Mouse (Mus musculus): ENCODE results near the gene Atp13a1. TPM values are rescaled to one million over a fixed set of nuclear protein-coding genes. Genes with fewer than 3 reads are reported as not detected.

The Atp13a1 gene
- total and polyA plus RNA-seq, 2 experiments from 2014 or later: 39.1 to 85.9 TPM

- no peak overlapping the region for H3K9ac ChIP-seq (replicated peaks; ENCODE audit: low read length)
- no peak overlapping the region for H3K27ac ChIP-seq
- H3K9me3 ChIP-seq (ENCODE audit: low read length): no peaks in the 10 kb centered on the region
- H3K36me3 ChIP-seq (ENCODE audit: insufficient read depth, low read length): peaks cover 17% of the 10 kb centered on the region
- H3K4me3 ChIP-seq (ENCODE audit: low read length): no peak overlapping the region
- TF ChIP-seq CTCF (IDR thresholded peaks at IDR 0.05; ENCODE audit: low read depth): no peak
- H3K4me2 ChIP-seq (ENCODE audit: low read depth, low read length): no peak overlapping the region
- WGBS: 86% methylated on average over 9 of the region's 9 CpGs
- no peak for DNase-seq (ENCODE audit: low spot score)
- H3K27me3 ChIP-seq (ENCODE audit: insufficient read depth, low read length): no peaks in the 10 kb centered on the region
- peaks cover 8% of the 10 kb centered on the region for H3K4me1 ChIP-seq (ENCODE audit: insufficient read depth, low read length)
- ATAC-seq: no peak
Measured at GRCm38 (mm10) chr8:69771221-69771620, 19.7 kb upstream of the Atp13a1 start.

GRCm38 (mm10) chr8:69772106-69772505 is 18.9 kb upstream of the Atp13a1 start:
- no peak overlapping the region for H3K27ac ChIP-seq
- DNase-seq (ENCODE audit: low spot score) (no peak), ATAC-seq (no peak)
- no peak overlapping the region for H3K9ac ChIP-seq (replicated peaks; ENCODE audit: low read length)
- H3K4me1 ChIP-seq (ENCODE audit: insufficient read depth, low read length): peaks cover 8% of the 10 kb centered on the region
- no peak overlapping the region for H3K4me3 ChIP-seq (ENCODE audit: low read length)
- no peaks in the 10 kb centered on the region for H3K9me3 ChIP-seq (ENCODE audit: low read length)
- no peaks in the 10 kb centered on the region for H3K27me3 ChIP-seq (ENCODE audit: insufficient read depth, low read length)
- peaks cover 8% of the 10 kb centered on the region; the same call in 1 of the 2 replicates for H3K36me3 ChIP-seq (ENCODE audit: insufficient read depth, low read length)
- 89% methylated on average over 2 of the region's 2 CpGs for WGBS
- H3K4me2 ChIP-seq (ENCODE audit: low read depth, low read length): no peak overlapping the region
- TF ChIP-seq CTCF (IDR thresholded peaks at IDR 0.05; ENCODE audit: low read depth): no peak

GRCm38 (mm10) chr8:69774503-69775148 is 16.3 kb upstream of the Atp13a1 start, which contains the start of gene Gm20422:
Gene Gm20422, minus strand, starts transcription at chr8:69774886.
- Histone ChIP-seq H3K4me3 (ENCODE audit: low read length) (peak within 1 kb of the TSS; percentile 83), H3K4me1 (ENCODE audit: insufficient read depth, low read length) (peaks cover 8% of the 10 kb centered on the region), H3K27me3 (ENCODE audit: insufficient read depth, low read length) (no peaks in the 10 kb centered on the region), H3K9me3 (ENCODE audit: low read length) (no peaks in the 10 kb centered on the region), H3K9ac (replicated peaks; ENCODE audit: low read length) (peak within 1 kb of the TSS; percentile 90), H3K4me2 (ENCODE audit: low read depth, low read length) (peak within 1 kb of the TSS; percentile 69), H3K27ac (peak within 1 kb of the TSS; percentile 100), H3K36me3 (ENCODE audit: insufficient read depth, low read length) (no peaks in the 10 kb centered on the region)
- DNase-seq (ENCODE audit: low spot score): peak; percentile 98
- ATAC-seq: peak; percentile 99
- 0% methylated on average over 41 of the region's 41 CpGs for WGBS
- no peak for TF ChIP-seq CTCF (IDR thresholded peaks at IDR 0.05; ENCODE audit: low read depth)

- ATAC-seq: no peak; the same call in 1 of the 2 replicates
- WGBS: 69% methylated on average over 2 of the region's 2 CpGs
- Histone ChIP-seq H3K9me3 (ENCODE audit: low read length) (no peaks in the 10 kb centered on the region), H3K4me1 (ENCODE audit: insufficient read depth, low read length) (peaks cover 8% of the 10 kb centered on the region), H3K36me3 (ENCODE audit: insufficient read depth, low read length) (no peaks in the 10 kb centered on the region), H3K9ac (replicated peaks; ENCODE audit: low read length) (peak overlapping the region; percentile 90), H3K27me3 (ENCODE audit: insufficient read depth, low read length) (no peaks in the 10 kb centered on the region), H3K27ac (peak overlapping the region; percentile 100), H3K4me3 (ENCODE audit: low read length) (peak overlapping the region; percentile 83), H3K4me2 (ENCODE audit: low read depth, low read length) (peak overlapping the region; percentile 41)
- TF ChIP-seq CTCF (IDR thresholded peaks at IDR 0.05; ENCODE audit: low read depth): no peak
- DNase-seq (ENCODE audit: low spot score): no peak
Measured at GRCm38 (mm10) chr8:69775149-69775534, 15.8 kb upstream of the Atp13a1 start.

- no peak for ATAC-seq
- Histone ChIP-seq H3K4me2 (ENCODE audit: low read depth, low read length) (no peak overlapping the region), H3K9me3 (ENCODE audit: low read length) (no peaks in the 10 kb centered on the region), H3K9ac (replicated peaks; ENCODE audit: low read length) (no peak overlapping the region), H3K36me3 (ENCODE audit: insufficient read depth, low read length) (no peaks in the 10 kb centered on the region), H3K27ac (no peak overlapping the region), H3K4me1 (ENCODE audit: insufficient read depth, low read length) (peaks cover 4% of the 10 kb centered on the region), H3K4me3 (ENCODE audit: low read length) (no peak overlapping the region), H3K27me3 (ENCODE audit: insufficient read depth, low read length) (no peaks in the 10 kb centered on the region)
- DNase-seq (ENCODE audit: low spot score): no peak
- no peak for TF ChIP-seq CTCF (IDR thresholded peaks at IDR 0.05; ENCODE audit: low read depth)
- WGBS: 73% methylated on average over 10 of the region's 12 CpGs
Measured at GRCm38 (mm10) chr8:69777111-69777510, 13.9 kb upstream of the Atp13a1 start.

GRCm38 (mm10) chr8:69789105-69789504 is 1.9 kb upstream of the Atp13a1 start:
- ATAC-seq: no peak
- no peak for TF ChIP-seq CTCF (IDR thresholded peaks at IDR 0.05; ENCODE audit: low read depth)
- no peaks in the 10 kb centered on the region for H3K27me3 ChIP-seq (ENCODE audit: insufficient read depth, low read length)
- H3K36me3 ChIP-seq (ENCODE audit: insufficient read depth, low read length): no peaks in the 10 kb centered on the region
- no peaks in the 10 kb centered on the region for H3K9me3 ChIP-seq (ENCODE audit: low read length)
- no peak overlapping the region for H3K9ac ChIP-seq (replicated peaks; ENCODE audit: low read length)
- DNase-seq (ENCODE audit: low spot score): no peak
- no peak overlapping the region for H3K4me2 ChIP-seq (ENCODE audit: low read depth, low read length)
- peaks cover 15% of the 10 kb centered on the region; the same call in 1 of the 2 replicates for H3K4me1 ChIP-seq (ENCODE audit: insufficient read depth, low read length)
- no peak overlapping the region for H3K27ac ChIP-seq
- no peak overlapping the region for H3K4me3 ChIP-seq (ENCODE audit: low read length)
- WGBS: 85% methylated on average over 5 of the region's 5 CpGs

- peaks cover 2% of the 10 kb centered on the region; the same call in 1 of the 2 replicates for H3K36me3 ChIP-seq (ENCODE audit: insufficient read depth, low read length)
- H3K27me3 ChIP-seq (ENCODE audit: insufficient read depth, low read length): no peaks in the 10 kb centered on the region
- H3K4me3 ChIP-seq (ENCODE audit: low read length): no peak overlapping the region
- no peak overlapping the region for H3K4me2 ChIP-seq (ENCODE audit: low read depth, low read length)
- H3K27ac ChIP-seq: no peak overlapping the region
- H3K4me1 ChIP-seq (ENCODE audit: insufficient read depth, low read length): peaks cover 15% of the 10 kb centered on the region; the same call in 1 of the 2 replicates
- WGBS: 76% methylated on average over 5 of the region's 5 CpGs
- H3K9me3 ChIP-seq (ENCODE audit: low read length): no peaks in the 10 kb centered on the region
- ATAC-seq (no peak), DNase-seq (ENCODE audit: low spot score) (no peak)
- TF ChIP-seq CTCF (IDR thresholded peaks at IDR 0.05; ENCODE audit: low read depth): no peak
- no peak overlapping the region for H3K9ac ChIP-seq (replicated peaks; ENCODE audit: low read length)
Measured at GRCm38 (mm10) chr8:69789731-69790130, 1.2 kb upstream of the Atp13a1 start.
